Mouse (Mus musculus) hindbrain, embryonic 11.5 days (tissue): ENCODE results near the gene Rfxank. TPM values are rescaled to one million over a fixed set of nuclear protein-coding genes. Genes with fewer than 3 reads are reported as not detected.
A peak's percentile ranks its signal among the peaks of the same experiment; 100 is the strongest.

Experiments used
- ATAC-seq: fragments of 200-750 bp; cut with Nextera tagmentation; 2 replicates; pipeline ENCODE4 v1.8.0; 2017; ENCODE audit warnings: mild to moderate bottlenecking, moderate TSS enrichment, moderate library complexity; ENCODE audit not compliant: low FRiP score
- DNase-seq: peaks from one replicate; pipeline ENCODE4 v3.0.0-alpha.2; 2015; ENCODE audit warnings: low spot score
- H3K27ac ChIP-seq: fragments of 300-500 bp; sonication (generic); 2 replicates; pipeline ENCODE4 v1.5.1; 2014; ENCODE audit warnings: mild to moderate bottlenecking, low read depth, low read length
- H3K27me3 ChIP-seq: fragments of 300-500 bp; sonication (generic); 2 replicates; pipeline ENCODE4 v1.6.1; 2014; ENCODE audit warnings: mild to moderate bottlenecking, low read length, moderate library complexity, mixed read lengths; ENCODE audit not compliant: control insufficient read depth, insufficient read depth
- H3K36me3 ChIP-seq: fragments of 300-500 bp; sonication (generic); 2 replicates; pipeline ENCODE4 v1.6.1; 2014; ENCODE audit warnings: mild to moderate bottlenecking, low read length, moderate library complexity, mixed read lengths; ENCODE audit not compliant: control insufficient read depth, insufficient read depth
- H3K4me1 ChIP-seq: fragments of 300-500 bp; sonication (generic); replicated peaks from 2 replicates; pipeline ENCODE4 v1.6.1; 2014; ENCODE audit warnings: low read length, mixed read lengths; ENCODE audit not compliant: control insufficient read depth, insufficient read depth
- H3K4me2 ChIP-seq: fragments of 300-500 bp; sonication (generic); replicated peaks from 2 replicates; pipeline ENCODE4 v1.6.1; 2014; ENCODE audit warnings: mild to moderate bottlenecking, low read depth, low read length
- H3K4me3 ChIP-seq: fragments of 300-500 bp; sonication (generic); 2 replicates; pipeline ENCODE4 v1.5.1; 2014; ENCODE audit warnings: low read depth, low read length
- H3K9ac ChIP-seq: fragments of 300-500 bp; sonication (generic); 2 replicates; pipeline ENCODE4 v1.6.1; 2014; ENCODE audit warnings: low read depth, low read length
- H3K9me3 ChIP-seq: fragments of 300-500 bp; sonication (generic); 2 replicates; pipeline ENCODE4 v1.6.1; 2016; ENCODE audit warnings: low read length; ENCODE audit not compliant: control insufficient read depth
- WGBS: fragments of 180-500 bp; shearing (Covaris S2); extraction: QIAGEN DNeasy Blood & Tissue Kit; methylation state at CpG from one replicate; pipeline ENCODE4 v1.1.7; 2014; 5-methylcytosine and 5-hydroxymethylcytosine counted together
- polyA plus RNA-seq: library from polyadenylated mRNA; unstranded; fragments of >200 nt; fragmentation: Nextera tagmentation; extraction: Ambion mirVana; gene quantifications from 2 replicates; pipeline ENCODE4 v1.2.1, GENCODE M21; 2014

The Rfxank gene
- polyA plus RNA-seq, 1 experiment from 2014 or later: 14.6 TPM

DNA sequence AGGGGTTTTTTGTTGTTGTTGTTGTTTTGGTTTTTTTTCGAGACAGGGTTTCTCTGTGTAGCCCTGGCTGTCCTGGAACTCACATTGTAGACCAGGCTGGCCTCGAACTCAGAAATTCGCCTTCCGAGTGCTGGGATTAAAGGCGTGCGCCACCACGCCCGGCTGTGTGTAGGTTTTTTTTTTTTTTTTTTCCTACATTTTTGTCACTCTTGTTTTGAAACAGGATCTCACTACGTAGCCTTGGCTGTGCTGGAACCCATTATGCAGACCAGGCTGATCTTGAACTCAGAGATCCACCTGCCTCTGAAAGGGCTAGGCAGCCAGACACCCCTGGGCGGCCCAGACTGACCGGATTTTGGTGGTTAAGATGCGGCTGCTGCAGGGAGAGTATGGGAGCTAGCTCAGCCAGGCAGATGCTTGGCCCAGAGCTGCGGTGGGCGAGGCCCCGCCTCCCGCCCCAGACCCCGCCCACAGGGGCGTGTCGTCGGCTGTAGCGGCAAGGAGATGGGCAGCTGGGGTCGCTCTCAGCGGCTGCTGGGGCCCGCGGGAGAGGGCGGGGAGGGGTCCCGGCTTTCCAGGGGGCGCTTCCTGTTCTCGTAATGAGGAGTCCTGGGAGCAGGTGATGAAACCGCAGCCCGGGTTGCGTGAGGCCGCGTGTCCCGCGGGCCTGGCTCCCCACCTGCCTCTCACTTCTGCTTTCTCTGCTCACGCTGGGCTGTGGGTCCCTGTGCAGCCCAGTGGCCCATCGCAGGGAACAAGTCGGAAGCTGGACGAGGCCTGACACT, 19.3 kb upstream of the Rfxank start:
- H3K4me1 ChIP-seq: no peaks in the 10 kb centered on the region
- peak; percentile 93 for DNase-seq
- H3K27me3 ChIP-seq: no peaks in the 10 kb centered on the region

DNA sequence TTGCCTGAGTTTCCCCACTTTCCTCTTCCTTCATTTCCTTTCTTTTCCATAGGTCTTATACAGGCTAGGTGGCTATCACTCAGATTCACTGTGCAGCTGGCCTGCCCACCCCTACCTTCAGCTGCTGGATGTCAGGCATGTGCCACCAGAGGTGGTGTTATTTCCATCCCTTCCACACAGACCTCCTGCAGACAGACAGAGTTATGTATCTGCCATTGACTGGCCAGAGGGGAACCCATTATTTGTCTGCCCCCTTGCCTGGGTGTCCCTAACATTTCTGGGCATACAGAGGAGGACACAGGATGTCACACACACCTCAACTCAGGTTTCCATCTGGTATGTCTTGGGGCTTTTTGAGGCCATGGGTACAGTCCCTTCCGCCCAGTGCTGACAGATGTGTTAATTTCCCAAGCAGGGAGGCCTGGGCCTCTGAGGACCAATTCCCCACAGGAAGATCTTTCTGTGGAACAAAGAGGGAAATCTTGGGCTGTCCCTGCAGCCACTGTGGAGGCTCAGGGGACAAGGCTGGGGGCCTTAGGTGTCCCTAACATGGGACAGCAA, 18.4 kb upstream of the Rfxank start:
- no peak for ATAC-seq
- no peaks in the 10 kb centered on the region for H3K9me3 ChIP-seq
- WGBS: 93% methylated on average over 1 of the region's 1 CpGs
- no peak for DNase-seq
- no peak overlapping the region for H3K4me2 ChIP-seq
- H3K27ac ChIP-seq: no peak overlapping the region
- no peak overlapping the region for H3K4me3 ChIP-seq
- H3K27me3 ChIP-seq: no peaks in the 10 kb centered on the region
- H3K9ac ChIP-seq: no peak overlapping the region
- no peaks in the 10 kb centered on the region for H3K4me1 ChIP-seq
- H3K36me3 ChIP-seq: no peaks in the 10 kb centered on the region

More for the DNA sequence above, 19.3 kb upstream of the Rfxank start:
- peak; percentile 95 for ATAC-seq
- Histone ChIP-seq H3K9ac (peak overlapping the region; percentile 58), H3K9me3 (no peaks in the 10 kb centered on the region), H3K4me2 (peak overlapping the region; percentile 74), H3K27ac (peak overlapping the region; percentile 39), H3K36me3 (no peaks in the 10 kb centered on the region), H3K4me3 (peak overlapping the region; percentile 47)
- WGBS: 15% methylated on average over 33 of the region's 40 CpGs

DNA sequence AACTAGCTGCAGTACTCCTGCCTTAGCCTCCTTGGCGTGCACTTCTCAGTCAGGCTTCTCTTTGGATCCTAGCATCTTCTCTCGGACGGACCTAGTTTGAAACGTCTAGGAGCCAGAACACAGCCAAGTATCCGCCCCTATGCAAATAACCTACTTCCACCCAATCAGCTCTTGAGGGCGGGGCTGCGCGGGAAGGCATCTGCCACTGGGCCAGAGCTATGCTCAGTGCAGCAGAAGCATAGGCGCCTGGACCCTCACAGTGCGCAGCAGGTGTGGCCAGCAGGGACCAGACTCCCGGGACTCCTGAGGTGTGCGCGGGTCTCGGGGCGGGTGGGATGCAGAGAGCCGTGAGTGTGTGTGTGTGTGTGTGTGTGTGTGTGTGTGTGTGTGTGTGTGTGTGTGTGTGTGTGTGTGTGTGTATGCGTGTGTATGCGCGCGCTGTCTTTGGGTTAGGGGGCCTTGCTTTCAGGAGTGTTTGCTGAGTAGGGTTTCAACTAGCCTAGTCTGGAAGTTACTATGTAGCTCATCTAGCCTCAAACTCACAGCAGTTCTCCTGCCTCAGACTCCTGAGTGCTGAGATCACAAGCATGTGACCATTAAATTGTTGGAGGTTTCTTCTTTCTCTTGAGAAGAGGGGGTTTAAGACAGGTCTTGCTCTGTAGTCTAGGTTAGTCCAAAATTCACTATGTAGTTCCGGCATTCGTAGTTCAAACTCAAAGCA, 13.7 kb upstream of the Rfxank start:
- 11% methylated on average over 22 of the region's 22 CpGs for WGBS
- Histone ChIP-seq H3K4me1 (no peaks in the 10 kb centered on the region), H3K27ac (no peak overlapping the region), H3K9me3 (no peaks in the 10 kb centered on the region), H3K4me2 (peak overlapping the region; percentile 15; the same call in 1 of the 2 replicates), H3K9ac (no peak overlapping the region), H3K4me3 (no peak overlapping the region), H3K36me3 (no peaks in the 10 kb centered on the region), H3K27me3 (no peaks in the 10 kb centered on the region)
- DNase-seq: peak; percentile 82
- ATAC-seq: peak; percentile 93

DNA sequence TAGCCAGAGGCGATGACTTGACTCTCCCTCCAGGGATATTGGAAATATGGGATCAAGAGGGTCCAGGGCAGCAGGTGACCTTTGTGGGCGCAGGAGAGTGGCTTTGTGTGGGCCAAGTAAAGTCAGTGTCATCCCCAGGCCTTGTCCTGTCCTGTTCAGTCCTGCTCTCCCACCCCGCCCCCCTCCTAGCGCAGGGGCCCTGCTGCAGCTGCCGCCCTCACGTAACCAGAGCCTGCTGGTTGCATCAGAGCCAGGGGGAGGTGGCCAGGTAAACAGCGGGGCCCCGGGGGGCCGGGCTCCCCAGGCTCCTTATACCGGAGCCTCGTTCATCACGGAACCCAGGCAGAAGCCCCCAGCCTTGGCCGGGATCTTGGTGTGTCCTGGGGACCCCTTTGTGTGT, 11.2 kb upstream of the Rfxank start:
- Histone ChIP-seq H3K27ac (no peak overlapping the region), H3K4me2 (no peak overlapping the region)
- WGBS: 20% methylated on average over 13 of the region's 13 CpGs

DNA sequence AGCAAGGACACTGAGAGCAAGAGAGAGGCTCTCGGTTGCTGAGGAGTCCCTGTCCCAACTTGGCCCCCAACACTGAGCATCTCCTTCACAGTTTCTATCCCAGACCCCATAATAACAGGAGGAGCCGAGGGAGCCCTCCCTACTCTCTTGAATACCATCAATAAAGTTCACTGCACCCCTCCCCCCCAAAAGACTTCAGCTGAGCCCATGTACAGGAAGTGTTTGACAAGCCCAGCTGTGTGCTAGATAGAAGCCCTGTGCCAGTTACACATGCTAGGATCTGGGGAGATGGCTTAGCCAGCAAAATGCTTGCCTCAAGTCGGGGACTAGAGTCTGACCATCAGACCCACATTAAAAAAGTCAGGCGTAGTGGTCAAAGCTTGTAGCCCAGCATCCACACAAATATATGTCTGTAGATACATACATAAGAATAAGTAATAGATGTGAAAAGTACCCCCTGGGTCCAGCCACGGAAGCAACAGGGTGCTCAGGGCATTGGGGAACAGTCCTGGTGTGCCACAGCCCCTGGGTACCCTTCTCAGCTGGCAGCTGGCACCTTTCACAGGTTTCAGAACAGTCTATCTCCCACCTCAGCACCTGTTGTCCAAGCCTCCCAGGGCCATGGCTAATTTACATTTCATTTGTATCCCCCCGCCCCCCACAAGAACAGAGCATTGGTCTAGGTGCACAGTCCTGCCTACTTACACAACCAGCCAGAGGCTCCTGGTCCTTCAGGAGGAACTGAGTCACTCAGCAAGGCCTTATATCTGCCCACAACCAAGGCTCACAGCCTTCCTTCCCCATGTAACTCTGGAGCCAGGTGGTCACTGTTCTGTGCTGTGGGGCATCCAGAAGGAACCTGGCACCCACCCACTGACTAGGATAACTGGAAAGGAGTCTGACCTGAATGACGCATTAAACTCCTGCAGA, 9.0 kb upstream of the Rfxank start:
- Histone ChIP-seq H3K4me2 (no peak overlapping the region), H3K9me3 (no peaks in the 10 kb centered on the region), H3K9ac (no peak overlapping the region), H3K27ac (no peak overlapping the region), H3K4me3 (no peak overlapping the region), H3K36me3 (no peaks in the 10 kb centered on the region), H3K4me1 (no peaks in the 10 kb centered on the region), H3K27me3 (no peaks in the 10 kb centered on the region)
- ATAC-seq (no peak), DNase-seq (no peak)
- 86% methylated on average over 7 of the region's 7 CpGs for WGBS

More for the DNA sequence above, 11.2 kb upstream of the Rfxank start:
- H3K4me3 ChIP-seq: no peak overlapping the region
- peak overlapping the region; percentile 15; the same call in 1 of the 2 replicates for H3K9ac ChIP-seq
- ATAC-seq (no peak), DNase-seq (no peak)
- H3K4me1 ChIP-seq: no peaks in the 10 kb centered on the region
- no peaks in the 10 kb centered on the region for H3K36me3 ChIP-seq
- no peaks in the 10 kb centered on the region for H3K27me3 ChIP-seq
- no peaks in the 10 kb centered on the region for H3K9me3 ChIP-seq

DNA sequence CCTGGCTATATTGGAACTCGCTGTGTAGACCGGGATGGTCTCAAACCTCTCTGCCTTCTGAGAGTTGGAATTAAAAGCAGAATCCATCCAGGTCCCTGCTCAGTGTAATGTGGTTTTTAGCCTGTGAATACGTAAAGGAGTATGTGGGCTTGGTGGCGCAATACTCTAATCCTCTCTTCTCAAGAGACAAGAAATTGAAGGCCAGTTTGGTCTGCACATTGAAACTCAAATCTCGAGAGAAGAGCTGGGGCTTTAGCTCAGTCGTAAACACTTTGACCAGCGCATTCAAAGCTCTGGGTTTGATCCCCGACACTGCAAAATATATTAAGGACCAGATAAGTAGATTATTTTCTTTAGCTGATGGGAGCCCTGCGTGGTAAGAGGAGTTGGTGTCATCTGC, 1.0 kb upstream of the Rfxank start:
- peak overlapping the region; percentile 61; the same call in 1 of the 2 replicates for H3K27ac ChIP-seq
- H3K4me1 ChIP-seq: peaks cover 8% of the 10 kb centered on the region; the same call in 1 of the 2 replicates
- WGBS: 19% methylated on average over 9 of the region's 9 CpGs
- DNase-seq: no peak
- peak overlapping the region; percentile 79 for H3K4me3 ChIP-seq
- no peaks in the 10 kb centered on the region for H3K27me3 ChIP-seq
- peak overlapping the region; percentile 77 for H3K9ac ChIP-seq
- no peaks in the 10 kb centered on the region for H3K9me3 ChIP-seq
- ATAC-seq: no peak
- H3K36me3 ChIP-seq: 0 out of 2 replicates have a peak, but pooled peaks cover 2% of the 10 kb centered on the region
- peak overlapping the region; percentile 73 for H3K4me2 ChIP-seq

DNA sequence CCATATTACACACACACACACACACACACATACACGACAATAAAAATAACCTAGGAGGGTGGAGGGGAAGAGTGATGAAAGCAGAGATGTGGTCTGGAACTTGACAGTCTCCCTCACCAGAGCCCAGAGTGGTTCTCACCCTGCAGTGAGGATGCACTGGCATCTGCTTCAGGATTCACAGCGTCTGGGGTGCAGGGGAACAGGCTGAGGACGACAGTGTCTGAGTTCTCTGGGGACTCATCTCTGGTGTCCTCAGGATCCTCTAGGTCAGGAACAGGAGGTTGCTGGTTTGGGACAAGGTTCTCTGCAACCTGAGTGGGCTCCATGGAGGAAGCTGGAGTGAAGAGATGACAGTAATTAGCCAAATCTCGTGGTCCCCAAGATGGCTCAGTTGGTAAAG, 1.1 kb downstream of the Rfxank start:
- DNase-seq: no peak
- H3K4me1 ChIP-seq: peaks cover 8% of the 10 kb centered on the region; the same call in 1 of the 2 replicates
- H3K27me3 ChIP-seq: no peaks in the 10 kb centered on the region
- H3K27ac ChIP-seq: no peak overlapping the region
- H3K4me3 ChIP-seq: no peak overlapping the region
- 0 out of 2 replicates have a peak, but pooled peaks cover 6% of the 10 kb centered on the region for H3K36me3 ChIP-seq
- peak overlapping the region; percentile 64; the same call in 1 of the 2 replicates for H3K4me2 ChIP-seq
- no peak overlapping the region for H3K9ac ChIP-seq
- no peaks in the 10 kb centered on the region for H3K9me3 ChIP-seq
- 77% methylated on average over 4 of the region's 4 CpGs for WGBS
- ATAC-seq: no peak

DNA sequence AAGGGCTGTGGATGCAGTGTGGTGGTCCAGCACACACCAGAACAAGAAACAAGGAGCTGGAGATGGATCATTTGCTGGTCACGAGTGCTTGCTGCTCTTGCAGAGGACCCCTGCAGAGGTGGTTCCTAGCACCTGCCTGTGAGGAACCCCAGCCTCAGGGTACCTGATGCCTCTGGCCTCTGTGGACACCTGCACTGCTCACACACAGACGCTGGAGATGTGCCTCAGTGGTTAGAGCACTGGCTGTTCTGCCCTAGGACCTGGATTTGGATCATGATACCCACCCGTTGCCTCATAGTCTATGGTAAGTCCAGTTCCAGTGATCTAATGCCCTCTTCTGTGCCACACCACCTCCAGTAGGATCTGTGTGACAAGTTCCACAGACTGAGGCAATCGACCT, 2.4 kb downstream of the Rfxank start:
- 0 out of 2 replicates have a peak, but pooled peaks cover 6% of the 10 kb centered on the region for H3K36me3 ChIP-seq
- no peak for ATAC-seq

More for the DNA sequence above, 2.4 kb downstream of the Rfxank start:
- Histone ChIP-seq H3K4me3 (no peak overlapping the region), H3K9ac (no peak overlapping the region), H3K4me1 (peaks cover 12% of the 10 kb centered on the region; the same call in 1 of the 2 replicates), H3K27ac (no peak overlapping the region), H3K9me3 (no peaks in the 10 kb centered on the region), H3K4me2 (no peak overlapping the region), H3K27me3 (no peaks in the 10 kb centered on the region)
- no peak for DNase-seq
- WGBS: 86% methylated on average over 4 of the region's 4 CpGs
